8 mouse cellular contexts compared by ENCODE assay signal in the genomic region with DNA sequence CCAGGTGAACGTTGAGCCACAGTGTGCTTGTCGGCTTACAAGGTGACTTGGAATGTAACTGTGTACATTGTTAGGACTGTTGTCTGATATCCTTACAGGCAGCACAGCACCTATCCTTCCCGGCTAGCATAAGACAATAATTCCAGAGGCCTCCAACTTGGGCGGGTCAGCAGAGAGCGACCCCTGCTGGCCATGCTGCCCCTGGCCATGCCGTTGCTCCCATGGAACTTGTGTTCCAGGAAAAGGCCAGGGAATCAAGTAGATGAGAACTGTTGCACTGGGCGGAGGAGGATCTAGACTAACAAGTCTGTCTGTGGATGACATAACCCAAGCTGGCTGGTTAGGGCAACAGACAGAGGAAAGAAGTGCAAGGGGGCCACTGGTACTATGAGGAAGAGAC. TPM values are rescaled to one million over a fixed set of nuclear protein-coding genes. Genes with fewer than 3 reads are reported as not detected.
DNase-seq lines count a peak whose midpoint lies in the region; ATAC-seq lines count a peak whose summit lies in the region.

No protein-coding gene starts in this region.

- no peak for DNase-seq in frontal cortex, postnatal 14 days (ENCODE audit: low spot score in 2 of 2)
- peak; percentile 85 for DNase-seq in MN1 (ENCODE audit: low spot score)
- peak; percentile 79 to 81 for DNase-seq in cerebellum, postnatal 14 days
- peak; percentile 67 to 70 for DNase-seq in kidney, postnatal 25 days
- DNase-seq in T-cell, adult 2 months (ENCODE audit: low spot score): no peak

- peak; percentile 54 for ATAC-seq in frontal cortex, adult (ENCODE audit: low TSS enrichment)
- ATAC-seq in heart, embryonic 11.5 days (replicated peaks; ENCODE audit: insufficient number of reproducible peaks, low FRiP score, low TSS enrichment): no peak
- 0 out of 2 replicates have a peak, but pooled peaks have one; percentile 46 for ATAC-seq in midbrain, embryonic 16.5 days

- WGBS in heart, embryonic 11.5 days (ENCODE audit: insufficient replicate concordance): 36% methylated on average over 7 of the region's 7 CpGs
- WGBS in midbrain, embryonic 16.5 days: 33% methylated on average over 7 of the region's 7 CpGs

- peak overlapping the region; percentile 35; the same call in 1 of the 2 replicates for H3K4me2 ChIP-seq in heart, embryonic 11.5 days
- H3K4me2 ChIP-seq in midbrain, embryonic 16.5 days (ENCODE audit: low read length): no peak overlapping the region

- no peak overlapping the region for H3K4me3 ChIP-seq in heart, embryonic 11.5 days (ENCODE audit: low read depth, low read length)
- H3K4me3 ChIP-seq in midbrain, embryonic 16.5 days (ENCODE audit: low read depth, low read length): no peak overlapping the region

- H3K36me3 ChIP-seq in heart, embryonic 11.5 days (ENCODE audit: control insufficient read depth, insufficient read depth, low read length): no peaks in the 10 kb centered on the region
- no peaks in the 10 kb centered on the region for H3K36me3 ChIP-seq in midbrain, embryonic 16.5 days (ENCODE audit: control insufficient read depth, insufficient read depth, low read length)

- H3K27ac ChIP-seq in heart, embryonic 11.5 days (ENCODE audit: low read depth, low read length): no peak overlapping the region
- no peak overlapping the region for H3K27ac ChIP-seq in midbrain, embryonic 16.5 days (ENCODE audit: low read length)

- no peaks in the 10 kb centered on the region for H3K9me3 ChIP-seq in heart, embryonic 11.5 days (replicated peaks; ENCODE audit: control insufficient read depth, low read length)
- no peaks in the 10 kb centered on the region for H3K9me3 ChIP-seq in midbrain, embryonic 16.5 days (replicated peaks; ENCODE audit: control insufficient read depth, low read length, poor library complexity, severe bottlenecking)

- H3K4me1 ChIP-seq in heart, embryonic 11.5 days (ENCODE audit: control insufficient read depth, insufficient read depth, low read length): peaks cover 32% of the 10 kb centered on the region
- H3K4me1 ChIP-seq in midbrain, embryonic 16.5 days (ENCODE audit: control insufficient read depth, insufficient read depth, low read length): peaks cover 2% of the 10 kb centered on the region; the same call in 1 of the 2 replicates

- H3K27me3 ChIP-seq in heart, embryonic 11.5 days (ENCODE audit: control insufficient read depth, insufficient read depth, low read length): no peaks in the 10 kb centered on the region
- no peaks in the 10 kb centered on the region for H3K27me3 ChIP-seq in midbrain, embryonic 16.5 days (ENCODE audit: control insufficient read depth, insufficient read depth, low read depth, low read length)

- H3K9ac ChIP-seq in heart, embryonic 11.5 days (ENCODE audit: low read depth, low read length): no peak overlapping the region
- H3K9ac ChIP-seq in midbrain, embryonic 16.5 days (ENCODE audit: low read depth, low read length): no peak overlapping the region

RNA-seq across cellular contexts. Expression of gene Elk3, which starts 19.6 kb away (rescaled TPM):
- 39.9 and 42.1 TPM in 2 replicates for polyA plus RNA-seq in heart, embryonic 11.5 days (2014; fragmentation: Nextera tagmentation; extraction: Ambion mirVana)
- 6.4 and 6.5 TPM in 2 replicates for polyA plus RNA-seq in midbrain, embryonic 16.5 days (2015; fragmentation: Nextera tagmentation; extraction: Ambion mirVana)

Comparison
In these comparisons a context has a peak if more than half of its experiments do, and no peak if none do; other contexts are left out.
1. DNase-seq: peak in MN1 (single experiment), cerebellum, postnatal 14 days (2 of 2) and kidney, postnatal 25 days (2 of 2); none in frontal cortex, postnatal 14 days (0 of 2) and T-cell, adult 2 months (single experiment).